Mouse (Mus musculus) heart, embryonic 13.5 days (tissue): ENCODE measurements around the gene Pik3c2g. TPM values are rescaled to one million over a fixed set of nuclear protein-coding genes. Genes with fewer than 3 reads are reported as not detected.
"Not testable (repeated sequence)": the region's sequence is repeated elsewhere in the genome, so short reads cannot be mapped to it uniquely, and the experiment has no call there.

Experiments
- ATAC-seq: fragments of 200-750 bp; cut with Nextera tagmentation; 2 replicates; pipeline ENCODE4 v1.8.0; 2017; ENCODE audit warnings: moderate TSS enrichment; ENCODE audit not compliant: insufficient number of reproducible peaks, low FRiP score, low TSS enrichment; ENCODE audit errors: extremely low read depth
- H3K27ac ChIP-seq: fragments of 300-500 bp; sonication (generic); replicated peaks from 2 replicates; pipeline ENCODE4 v1.5.1; 2015; ENCODE audit warnings: moderate library complexity, mild to moderate bottlenecking, inconsistent platforms
- H3K27me3 ChIP-seq: fragments of 300-500 bp; sonication (generic); replicated peaks from 2 replicates; pipeline ENCODE4 v1.6.1; 2015; ENCODE audit warnings: mild to moderate bottlenecking, inconsistent platforms
- H3K36me3 ChIP-seq: fragments of 300-500 bp; sonication (generic); 2 replicates; pipeline ENCODE4 v1.6.1; 2015; ENCODE audit warnings: mild to moderate bottlenecking, inconsistent platforms
- H3K4me1 ChIP-seq: fragments of 300-500 bp; sonication (generic); 2 replicates; pipeline ENCODE4 v1.6.1; 2015; ENCODE audit warnings: inconsistent platforms
- H3K4me2 ChIP-seq: fragments of 300-500 bp; sonication (generic); 2 replicates; pipeline ENCODE4 v1.6.1; 2015; ENCODE audit warnings: inconsistent platforms, mild to moderate bottlenecking, moderate library complexity
- H3K4me3 ChIP-seq: fragments of 300-500 bp; sonication (generic); 2 replicates; pipeline ENCODE4 v1.5.1; 2015; ENCODE audit warnings: moderate library complexity, mild to moderate bottlenecking, inconsistent platforms
- H3K9ac ChIP-seq: fragments of 300-500 bp; sonication (generic); 2 replicates; pipeline ENCODE4 v1.6.1; 2015; ENCODE audit warnings: inconsistent platforms, mild to moderate bottlenecking, moderate library complexity
- H3K9me3 ChIP-seq: fragments of 300-500 bp; sonication (generic); 2 replicates; pipeline ENCODE4 v1.6.1; 2016; ENCODE audit warnings: inconsistent platforms
- WGBS: fragments of 180-500 bp; shearing (Covaris S2); methylation state at CpG from one replicate; pipeline ENCODE4 v1.1.7; 2015; ENCODE audit warnings: mixed read lengths; 5-methylcytosine and 5-hydroxymethylcytosine counted together
- polyA plus RNA-seq: library from polyadenylated mRNA; unstranded; fragments of >200 nt; fragmentation: Nextera tagmentation; extraction: Ambion mirVana; gene quantifications from 2 replicates; pipeline ENCODE4 v1.2.1, GENCODE M21; 2015

The Pik3c2g gene
- polyA plus RNA-seq, 1 experiment from 2014 or later = 0.41 TPM

GRCm38 (mm10) chr6:139878362-139878696, 291.3 kb downstream of the Pik3c2g start:
- H3K27me3 ChIP-seq = no peaks in the 10 kb centered on the region

GRCm38 (mm10) chr6:139882076-139882475, 295.1 kb downstream of the Pik3c2g start:
- Histone ChIP-seq H3K27ac (no peak overlapping the region), H3K36me3 (no peaks in the 10 kb centered on the region), H3K4me1 (peaks cover 8% of the 10 kb centered on the region; the same call in 1 of the 2 replicates), H3K4me2 (no peak overlapping the region), H3K9me3 (no peaks in the 10 kb centered on the region), H3K9ac (no peak overlapping the region), H3K4me3 (no peak overlapping the region), H3K27me3 (no peaks in the 10 kb centered on the region)
- WGBS = 72% methylated on average over 2 of the region's 2 CpGs
- ATAC-seq = no peak

More at GRCm38 (mm10) chr6:139878362-139878696, 291.3 kb downstream of the Pik3c2g start:
- WGBS = 43% methylated on average over 1 of the region's 1 CpGs
- no peaks in the 10 kb centered on the region for H3K36me3 ChIP-seq
- no peak for ATAC-seq
- H3K4me1 ChIP-seq = peaks cover 8% of the 10 kb centered on the region; the same call in 1 of the 2 replicates
- no peak overlapping the region for H3K4me3 ChIP-seq
- H3K9ac ChIP-seq = no peak overlapping the region
- no peaks in the 10 kb centered on the region for H3K9me3 ChIP-seq
- no peak overlapping the region for H3K27ac ChIP-seq
- no peak overlapping the region for H3K4me2 ChIP-seq

GRCm38 (mm10) chr6:139887175-139887574, 300.2 kb downstream of the Pik3c2g start:
- H3K36me3 ChIP-seq = no peaks in the 10 kb centered on the region

GRCm38 (mm10) chr6:139895637-139896036, 308.6 kb downstream of the Pik3c2g start:
- H3K27me3 ChIP-seq = no peaks in the 10 kb centered on the region
- no peak overlapping the region for H3K27ac ChIP-seq
- peaks cover 6% of the 10 kb centered on the region; the same call in 1 of the 2 replicates for H3K9me3 ChIP-seq
- no peak overlapping the region for H3K4me2 ChIP-seq
- no peak for ATAC-seq
- no peak overlapping the region for H3K4me3 ChIP-seq
- H3K9ac ChIP-seq = no peak overlapping the region
- no peaks in the 10 kb centered on the region for H3K4me1 ChIP-seq
- 42% methylated on average over 2 of the region's 2 CpGs for WGBS
- H3K36me3 ChIP-seq = no peaks in the 10 kb centered on the region

More at GRCm38 (mm10) chr6:139887175-139887574, 300.2 kb downstream of the Pik3c2g start:
- no peak for ATAC-seq
- H3K4me1 ChIP-seq = no peaks in the 10 kb centered on the region
- H3K4me2 ChIP-seq = no peak overlapping the region
- H3K4me3 ChIP-seq = no peak overlapping the region
- no peaks in the 10 kb centered on the region for H3K9me3 ChIP-seq
- no peaks in the 10 kb centered on the region for H3K27me3 ChIP-seq
- no peak overlapping the region for H3K27ac ChIP-seq
- H3K9ac ChIP-seq = no peak overlapping the region

GRCm38 (mm10) chr6:139899630-139900151, 312.7 kb downstream of the Pik3c2g start:
- 78% methylated on average over 8 of the region's 8 CpGs for WGBS
- Histone ChIP-seq H3K4me2 (no peak overlapping the region), H3K9ac (no peak overlapping the region), H3K27me3 (no peaks in the 10 kb centered on the region), H3K4me3 (no peak overlapping the region), H3K36me3 (no peaks in the 10 kb centered on the region), H3K27ac (no peak overlapping the region), H3K9me3 (no peaks in the 10 kb centered on the region), H3K4me1 (no peaks in the 10 kb centered on the region)
- ATAC-seq = no peak

GRCm38 (mm10) chr6:139901801-139902200, 314.8 kb downstream of the Pik3c2g start:
- Histone ChIP-seq H3K27me3 (no peaks in the 10 kb centered on the region), H3K36me3 (no peaks in the 10 kb centered on the region), H3K9ac (no peak overlapping the region), H3K4me2 (no peak overlapping the region), H3K9me3 (no peaks in the 10 kb centered on the region), H3K4me1 (no peaks in the 10 kb centered on the region), H3K4me3 (no peak overlapping the region), H3K27ac (no peak overlapping the region)
- 56% methylated on average over 4 of the region's 4 CpGs for WGBS
- ATAC-seq = no peak

GRCm38 (mm10) chr6:139907138-139907537, 320.1 kb downstream of the Pik3c2g start:
- H3K36me3 ChIP-seq = no peaks in the 10 kb centered on the region
- H3K4me2 ChIP-seq = no peak overlapping the region
- no peak for ATAC-seq
- H3K27me3 ChIP-seq = no peaks in the 10 kb centered on the region
- H3K4me1 ChIP-seq = 0 out of 2 replicates have a peak, but pooled peaks cover 3% of the 10 kb centered on the region
- H3K4me3 ChIP-seq = no peak overlapping the region
- 54% methylated on average over 4 of the region's 4 CpGs for WGBS
- no peak overlapping the region for H3K9ac ChIP-seq
- no peaks in the 10 kb centered on the region for H3K9me3 ChIP-seq
- H3K27ac ChIP-seq = no peak overlapping the region

GRCm38 (mm10) chr6:139908997-139909669, 322.1 kb downstream of the Pik3c2g start:
- Histone ChIP-seq H3K36me3 (no peaks in the 10 kb centered on the region), H3K4me3 (no peak overlapping the region), H3K9me3 (no peaks in the 10 kb centered on the region), H3K27ac (no peak overlapping the region), H3K27me3 (no peaks in the 10 kb centered on the region), H3K4me1 (peaks cover 8% of the 10 kb centered on the region; the same call in 1 of the 2 replicates), H3K4me2 (no peak overlapping the region), H3K9ac (no peak overlapping the region)
- WGBS = 69% methylated on average over 12 of the region's 12 CpGs
- ATAC-seq = no peak

- 53% methylated on average over 5 of the region's 5 CpGs for WGBS
- H3K9me3 ChIP-seq = no peaks in the 10 kb centered on the region
These were observed 341.7 kb downstream of the Pik3c2g start for GRCm38 (mm10) chr6:139928766-139929165.

GRCm38 (mm10) chr6:139934861-139935260, 347.8 kb downstream of the Pik3c2g start:
- no peak for ATAC-seq
- no peak overlapping the region for H3K9ac ChIP-seq
- no peaks in the 10 kb centered on the region for H3K27me3 ChIP-seq
- H3K4me1 ChIP-seq = 0 out of 2 replicates have a peak, but pooled peaks cover 6% of the 10 kb centered on the region
- H3K4me2 ChIP-seq = no peak overlapping the region
- H3K36me3 ChIP-seq = no peaks in the 10 kb centered on the region
- H3K9me3 ChIP-seq = no peaks in the 10 kb centered on the region
- 33% methylated on average over 2 of the region's 2 CpGs for WGBS
- H3K27ac ChIP-seq = no peak overlapping the region
- no peak overlapping the region for H3K4me3 ChIP-seq

More at GRCm38 (mm10) chr6:139928766-139929165, 341.7 kb downstream of the Pik3c2g start:
- Histone ChIP-seq H3K4me1 (no peaks in the 10 kb centered on the region), H3K9ac (no peak overlapping the region), H3K4me2 (no peak overlapping the region), H3K4me3 (no peak overlapping the region), H3K27ac (no peak overlapping the region), H3K36me3 (no peaks in the 10 kb centered on the region), H3K27me3 (no peaks in the 10 kb centered on the region)
- no peak for ATAC-seq

GRCm38 (mm10) chr6:139937581-139937980, 350.6 kb downstream of the Pik3c2g start:
- H3K4me3 ChIP-seq, H3K9me3 ChIP-seq, H3K27ac ChIP-seq, H3K4me2 ChIP-seq, ATAC-seq, H3K27me3 ChIP-seq, H3K36me3 ChIP-seq, H3K4me1 ChIP-seq, H3K9ac ChIP-seq: not testable (repeated sequence)
- WGBS = 67% methylated on average over 4 of the region's 4 CpGs
